Mouse (Mus musculus): ENCODE results near the gene Gpr85.

- TF ChIP-seq CTCF (IDR thresholded peaks at IDR 0.05) (no peak), EP300 (IDR thresholded peaks at IDR 0.05) (no peak)
These were observed 31.9 kb upstream of the Gpr85 start for GRCm38 (mm10) chr6:13871625-13871958.
